Mouse (Mus musculus) right cerebral cortex, postnatal 25 days (tissue): ENCODE data around the gene Nceh1.
"Not testable (repeated sequence)": the region's sequence is repeated elsewhere in the genome, so short reads cannot be mapped to it uniquely, and the experiment has no call there.

ENCODE experiments used
- DNase-seq: peaks from one replicate; pipeline ENCODE4 v3.0.0; 2022

The Nceh1 gene

DNA sequence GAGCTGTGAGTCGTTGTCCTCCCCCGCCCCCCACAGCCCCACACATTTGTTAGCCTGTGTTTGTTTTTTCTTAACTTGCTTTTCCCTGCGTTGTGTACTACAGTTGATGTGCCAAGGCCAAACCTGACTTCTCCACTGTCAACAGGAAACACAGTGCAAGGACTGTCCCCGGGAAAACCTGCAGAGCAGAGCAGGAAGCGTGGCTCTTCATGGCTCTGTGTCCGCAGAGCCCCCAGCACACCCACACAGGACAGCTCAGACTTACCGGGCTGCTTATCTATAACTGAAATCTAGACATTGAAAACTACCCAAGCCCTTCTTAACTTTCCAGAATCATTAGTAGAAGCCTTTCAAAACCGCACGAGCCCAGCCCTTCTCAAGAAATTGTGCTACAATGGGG, 102.3 kb downstream of the Nceh1 start:
- DNase-seq: no peak

DNA sequence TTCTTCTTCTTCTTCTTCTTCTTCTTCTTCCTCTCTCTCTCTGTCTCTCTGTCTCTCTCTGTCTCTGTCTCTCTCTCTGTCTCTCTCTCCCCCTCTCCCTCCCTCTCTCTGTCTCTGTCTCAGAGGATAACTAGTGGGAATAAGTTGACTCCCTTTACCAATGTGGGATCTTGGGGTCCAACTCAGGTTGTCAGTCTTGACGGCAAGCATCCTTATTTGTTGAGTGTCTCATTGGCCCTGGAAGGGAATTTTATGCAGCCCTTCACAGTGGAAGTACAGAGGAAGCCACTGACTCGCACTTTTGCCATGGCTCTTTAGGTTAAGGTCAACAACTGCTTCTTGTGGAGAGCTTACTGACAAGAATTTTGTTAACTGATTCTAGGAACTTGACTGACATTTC, 105.5 kb downstream of the Nceh1 start:
- DNase-seq: no peak

DNA sequence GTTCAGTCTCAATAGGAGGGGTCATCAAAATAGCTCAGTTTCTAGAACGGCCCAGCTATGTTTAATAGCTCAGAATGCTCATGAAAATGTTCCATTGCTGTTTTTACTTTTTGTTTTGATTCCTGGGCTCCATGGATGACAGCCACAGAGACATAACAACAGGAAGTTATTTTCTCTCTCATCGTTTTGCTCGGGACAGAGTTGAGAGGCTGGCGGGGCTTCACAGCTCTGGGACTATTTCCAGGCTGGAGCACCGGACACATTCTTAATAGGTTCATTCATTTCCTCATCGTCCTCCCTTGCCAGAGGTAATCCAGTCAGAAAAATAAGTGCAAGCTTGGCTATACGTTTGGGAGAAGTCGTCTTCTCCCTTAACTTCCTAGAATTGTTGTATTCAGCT, 106.1 kb downstream of the Nceh1 start:
- DNase-seq: no peak

DNA sequence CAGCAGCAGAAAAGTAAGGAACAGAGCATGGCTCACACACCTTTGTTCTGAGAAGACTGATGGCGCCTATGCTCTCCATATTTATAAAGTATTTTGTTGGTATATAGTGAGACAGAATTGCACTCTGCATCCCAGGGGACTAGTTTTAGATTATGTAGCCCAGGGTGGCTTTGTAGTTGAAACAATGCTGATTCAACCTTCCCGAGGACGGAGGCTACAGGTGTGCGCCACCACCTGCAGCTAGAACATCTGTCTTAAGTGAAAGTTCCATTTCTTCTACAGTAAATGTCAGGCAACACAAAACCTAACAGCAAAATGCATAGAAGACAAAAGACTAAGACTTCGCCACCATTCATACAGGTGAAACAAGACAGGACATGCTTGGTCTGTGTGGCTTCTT, 107.5 kb downstream of the Nceh1 start:
- no peak for DNase-seq

DNA sequence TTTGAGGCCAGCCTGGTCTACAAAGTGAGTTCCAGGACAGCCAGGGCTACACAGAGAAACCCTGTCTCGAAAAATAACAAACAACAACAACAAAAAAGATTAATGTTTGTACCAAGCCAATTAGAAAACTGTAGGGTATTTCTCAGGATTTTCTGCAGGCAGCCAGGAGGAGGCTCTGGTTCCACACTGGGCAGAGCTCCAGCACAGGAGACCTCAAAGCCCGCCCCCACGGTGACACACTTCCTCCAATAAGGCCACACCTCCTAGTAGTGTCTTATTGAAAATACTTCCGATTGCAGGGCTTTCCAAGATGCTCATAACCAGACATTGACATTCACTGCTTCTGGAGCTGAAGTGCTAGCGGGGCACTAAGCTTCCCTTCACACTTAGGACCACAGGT, 108.2 kb downstream of the Nceh1 start:
- DNase-seq: not testable (repeated sequence)

DNA sequence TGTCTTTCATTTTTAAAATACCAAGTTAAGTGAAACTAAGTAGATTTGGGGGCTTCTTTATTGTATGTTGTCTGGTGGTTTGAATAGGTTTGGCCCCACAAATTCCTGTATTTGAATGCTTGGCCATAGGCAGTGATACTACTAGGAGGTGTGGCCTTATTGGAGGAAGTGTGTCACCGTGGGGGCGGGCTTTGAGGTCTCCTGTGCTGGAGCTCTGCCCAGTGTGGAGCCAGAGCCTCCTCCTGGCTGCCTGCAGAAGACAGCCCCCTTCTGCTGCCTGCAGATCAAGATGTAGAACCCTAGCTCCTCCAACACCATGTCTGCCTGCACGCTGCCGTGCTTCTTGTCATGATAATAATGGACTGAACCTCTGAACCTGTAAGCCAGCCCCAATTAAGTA, 108.6 kb downstream of the Nceh1 start:
- not testable (repeated sequence) for DNase-seq

DNA sequence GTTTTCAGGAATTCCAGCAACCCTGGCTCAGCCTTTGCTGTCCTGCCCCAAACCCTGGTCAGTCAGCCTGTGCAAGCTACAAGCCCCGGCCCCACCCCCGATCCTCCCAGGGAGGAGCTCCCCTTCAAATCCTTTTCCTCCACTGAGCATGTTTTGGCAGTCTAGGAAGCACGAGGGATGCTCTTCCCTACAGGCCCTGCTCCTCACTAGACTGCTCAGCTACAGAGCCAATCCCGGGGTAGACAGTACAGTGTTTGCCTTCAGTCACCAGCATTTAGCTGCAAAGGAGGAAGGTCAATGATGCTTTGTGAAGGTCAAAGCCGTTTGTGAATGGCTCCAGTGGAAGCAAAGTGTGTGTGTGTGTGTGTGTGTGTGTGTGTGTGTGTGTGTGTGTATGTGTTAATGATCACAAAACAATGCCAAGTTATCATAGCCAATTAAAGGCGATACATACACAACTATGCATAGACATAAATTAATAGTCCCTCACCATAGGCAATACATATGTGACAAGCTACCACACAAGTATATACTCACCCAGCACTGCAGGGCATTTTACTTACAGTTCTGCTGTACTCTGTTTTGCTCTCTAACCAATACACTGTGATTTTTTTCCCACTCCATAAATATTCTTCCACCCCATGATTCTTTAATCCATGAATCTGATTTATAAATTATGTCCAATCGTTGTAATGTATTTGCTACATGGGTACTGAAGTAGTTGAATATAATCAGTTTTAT, 111.0 kb downstream of the Nceh1 start:
- no peak for DNase-seq

DNA sequence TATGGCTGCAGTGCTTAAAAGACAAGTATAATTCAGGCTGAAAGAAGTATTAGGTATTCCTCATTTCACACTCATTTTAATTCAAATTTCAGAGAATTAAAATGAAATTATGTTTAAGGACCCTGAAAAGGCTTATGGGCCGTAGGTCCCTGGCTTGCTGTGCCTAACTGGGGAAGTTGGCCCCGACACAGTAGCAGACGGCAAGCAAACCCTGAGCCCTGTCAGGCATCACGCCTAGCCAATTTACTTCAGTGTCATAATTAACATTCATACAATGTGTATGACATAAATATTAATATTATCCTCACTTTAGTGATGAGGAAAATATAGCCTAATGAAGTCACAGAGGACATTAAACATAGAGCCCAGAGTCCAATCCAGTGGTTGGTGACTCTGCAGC, 117.7 kb downstream of the Nceh1 start:
- no peak for DNase-seq

DNA sequence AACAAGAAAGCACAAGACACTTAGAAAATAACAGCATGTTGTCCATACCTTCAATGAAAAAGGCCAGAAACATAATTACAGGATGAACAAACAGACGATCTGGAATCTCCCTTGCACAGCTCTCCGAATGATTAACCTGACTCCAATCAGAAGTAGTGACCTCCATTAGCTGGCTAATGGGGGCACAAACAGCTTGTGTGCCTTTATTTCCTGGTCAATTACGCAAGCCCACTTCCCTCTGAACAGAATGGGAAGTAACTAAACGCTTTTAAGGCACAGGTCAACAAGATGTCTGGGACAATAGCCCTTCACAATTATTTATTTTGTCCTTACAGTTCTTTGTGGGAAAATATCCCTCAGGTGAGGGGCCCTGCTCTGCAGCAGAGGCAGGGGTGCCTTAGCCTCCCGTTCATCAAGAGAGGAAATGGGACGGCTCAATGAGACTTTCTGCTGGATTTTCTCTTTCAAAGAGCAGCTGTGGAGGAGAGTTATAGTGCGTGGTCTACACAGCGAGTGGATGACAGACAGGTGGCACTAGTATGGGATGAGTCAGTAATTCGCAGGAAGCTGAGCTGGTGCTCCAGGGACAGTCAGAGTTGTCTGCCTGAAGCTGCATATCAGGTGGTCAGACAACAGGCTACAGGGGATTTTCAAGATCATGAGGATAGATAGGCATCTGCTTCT, 119.7 kb downstream of the Nceh1 start:
- no peak for DNase-seq

DNA sequence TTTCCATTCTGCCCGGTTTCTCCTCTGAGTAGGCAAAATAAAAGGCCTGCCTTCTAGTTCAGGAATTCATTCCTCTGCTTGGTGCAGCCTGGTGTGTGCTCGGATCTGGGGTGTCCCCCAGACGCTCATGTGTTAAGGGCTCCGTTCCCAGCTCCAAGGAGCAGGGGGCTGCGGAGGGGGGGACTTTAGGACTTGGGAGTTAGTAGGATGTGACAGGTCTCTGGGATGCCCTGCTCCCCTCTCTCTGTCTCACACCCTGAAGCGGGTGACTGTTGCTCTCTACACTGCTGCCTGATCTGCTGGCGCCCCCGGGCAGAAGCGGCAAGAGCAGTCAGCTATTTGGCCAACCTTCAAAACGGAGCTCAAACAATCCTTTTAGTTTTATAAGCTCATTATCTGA, 124.0 kb downstream of the Nceh1 start:
- DNase-seq: no peak

DNA sequence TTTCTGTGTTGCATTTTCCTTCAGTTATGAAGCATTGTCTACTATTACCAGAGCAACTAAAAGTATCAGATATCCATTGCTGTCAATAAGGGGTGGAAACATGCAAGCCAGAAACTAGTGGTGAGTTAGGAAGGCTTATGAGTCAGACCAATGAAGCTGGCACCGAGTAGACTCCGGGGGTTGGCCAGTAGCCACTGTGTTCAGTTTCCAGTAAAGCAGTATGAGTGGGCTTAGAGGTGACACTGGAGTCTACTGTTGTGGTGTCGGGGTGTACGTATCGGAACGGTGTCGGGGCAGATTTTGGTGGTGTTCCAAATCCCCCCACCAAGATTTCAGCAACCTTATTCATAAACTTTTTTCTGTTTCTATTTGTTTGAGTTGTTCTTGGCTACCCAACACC, 128.2 kb downstream of the Nceh1 start:
- no peak for DNase-seq

DNA sequence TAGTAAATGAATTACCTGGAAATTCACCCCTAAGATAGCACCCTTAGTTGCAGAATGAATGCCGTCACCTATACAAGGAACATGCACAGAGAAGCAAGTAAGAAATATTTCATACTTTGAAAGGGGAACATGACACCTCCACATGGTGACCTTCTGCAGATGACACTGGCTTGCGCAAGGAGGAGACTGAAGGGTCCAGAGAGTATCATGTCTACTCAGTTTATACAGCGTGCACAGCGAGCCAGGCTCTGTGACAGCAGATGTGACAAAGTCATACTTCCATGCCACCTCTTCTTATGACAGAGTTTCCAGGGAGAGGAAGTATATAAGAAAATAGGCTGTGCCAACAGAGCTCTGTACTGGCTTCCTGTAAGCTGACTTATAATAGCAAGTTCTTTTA, 128.7 kb downstream of the Nceh1 start:
- no peak for DNase-seq

DNA sequence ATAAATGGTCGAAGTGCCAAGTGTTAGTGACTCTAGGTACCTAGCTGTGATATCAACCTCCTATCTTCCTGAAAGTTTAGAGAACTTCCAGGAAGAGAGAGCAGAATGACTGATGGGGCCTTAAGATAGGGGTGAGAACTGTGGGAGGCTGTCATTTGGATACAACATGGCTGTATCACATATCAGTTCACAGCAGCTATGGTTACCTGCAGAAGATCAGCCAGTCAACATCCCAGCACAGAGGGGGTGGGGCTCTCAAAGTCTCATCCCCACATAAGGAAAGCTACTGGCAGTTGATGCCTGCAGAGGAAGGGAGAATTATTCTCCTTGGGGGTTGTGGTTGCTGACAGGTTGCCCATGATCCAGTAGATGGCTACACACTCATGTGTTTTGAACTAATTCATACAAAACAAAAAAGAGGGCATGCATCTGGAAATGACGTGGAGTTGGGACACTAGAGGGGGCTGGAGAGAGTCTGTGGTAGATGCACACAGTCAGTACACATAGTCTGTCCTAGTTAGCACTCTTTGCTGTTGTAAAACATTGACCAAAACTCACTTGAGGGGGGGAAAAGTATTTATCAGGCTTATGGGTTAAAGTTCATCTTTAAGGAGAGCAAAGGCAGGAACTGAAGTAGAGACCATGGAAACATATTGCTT, 131.9 kb downstream of the Nceh1 start:
- DNase-seq: no peak

DNA sequence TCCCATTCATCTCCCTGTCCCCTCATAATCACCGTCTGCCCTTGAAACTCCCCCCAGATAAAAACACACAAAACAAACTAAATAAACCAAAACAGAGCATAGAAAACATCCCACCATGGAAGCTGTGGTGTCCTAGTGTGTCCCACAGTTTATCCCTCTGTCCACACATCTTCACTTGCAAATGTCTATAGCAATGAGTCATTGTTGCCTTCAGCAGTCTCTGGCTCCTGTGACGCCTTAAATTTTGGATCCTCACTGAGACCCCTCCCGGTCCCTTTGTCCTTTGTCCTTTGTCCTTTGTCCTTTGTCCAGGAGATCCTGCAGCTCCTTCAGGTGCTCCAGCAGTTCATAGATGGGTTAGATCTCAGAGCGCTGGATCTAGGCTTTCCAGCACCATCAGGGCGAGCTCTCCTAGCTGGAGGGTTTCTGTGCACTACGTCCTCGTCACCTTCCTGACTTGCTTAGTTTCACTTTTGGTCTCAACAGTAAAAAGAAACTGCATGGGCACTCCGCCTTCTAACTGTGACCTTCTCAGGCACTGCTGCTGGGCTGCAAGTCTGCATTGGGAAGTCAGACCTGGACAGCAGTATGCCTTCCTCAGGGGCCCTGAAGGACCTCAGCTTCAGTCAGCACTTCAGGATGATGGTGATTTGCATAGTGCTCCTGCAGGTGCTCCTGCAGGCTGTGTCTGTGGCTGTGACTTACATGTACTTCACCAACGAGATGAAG, 134.0 kb downstream of the Nceh1 start, which contains the start of gene Tnfsf10:
Gene Tnfsf10, plus strand, starts transcription at position 470 of the 729 bp plus-strand sequence.
- no peak for DNase-seq

DNA sequence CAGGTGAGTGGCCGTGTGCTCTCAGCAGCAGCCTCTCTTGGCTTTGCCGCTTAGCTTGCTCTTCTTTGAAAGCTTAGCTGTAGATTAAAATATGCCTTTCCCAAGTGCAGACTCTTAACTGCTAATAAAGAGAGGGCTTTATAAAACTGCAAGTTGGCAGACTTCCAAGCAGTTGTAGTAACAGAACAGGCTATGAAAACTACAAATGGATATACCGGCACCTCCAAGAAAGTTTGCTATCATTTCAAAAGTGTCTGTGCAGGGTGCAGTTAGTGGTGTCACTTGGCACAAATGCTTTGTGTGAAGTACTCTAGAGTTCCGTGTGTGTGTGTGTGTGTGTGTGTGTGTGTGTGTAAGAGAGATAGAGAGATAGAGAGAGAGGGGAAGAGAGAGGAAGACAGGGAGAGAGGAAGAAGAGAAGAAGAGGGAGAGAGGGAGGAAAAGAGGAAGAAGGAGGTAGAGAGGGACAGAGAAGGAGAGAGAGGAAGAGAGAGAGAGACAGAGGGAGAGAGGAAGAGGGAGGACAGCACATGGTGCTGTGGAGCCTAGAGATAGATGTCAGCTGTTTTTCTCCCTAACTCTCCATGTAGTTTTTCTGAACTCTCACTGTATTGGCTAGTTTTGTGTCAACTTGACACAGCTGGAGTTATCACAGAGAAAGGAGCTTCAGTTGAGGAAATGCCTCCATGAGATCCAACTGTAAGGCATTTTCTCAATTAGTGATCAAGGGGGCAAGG, 134.7 kb downstream of the Nceh1 start:
- no peak for DNase-seq

DNA sequence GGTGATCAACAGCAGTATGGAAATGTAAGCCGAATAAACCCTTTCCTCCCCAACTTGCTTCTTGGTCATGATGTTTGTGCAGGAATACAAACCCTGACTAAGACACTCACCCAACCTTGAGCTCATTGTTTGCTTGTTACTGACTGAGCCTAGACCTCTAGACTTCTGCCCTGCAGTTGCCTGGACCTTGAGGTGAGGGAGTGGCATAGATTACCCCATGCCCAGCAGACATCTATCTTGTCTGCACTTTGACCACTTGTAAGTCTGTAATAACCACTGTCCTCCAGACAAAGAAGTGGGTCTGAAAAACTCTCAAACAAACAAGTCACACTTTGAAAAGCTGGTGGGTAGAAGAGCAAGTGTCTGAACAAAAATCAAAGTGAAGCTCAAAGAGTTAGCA, 136.9 kb downstream of the Nceh1 start:
- no peak for DNase-seq

DNA sequence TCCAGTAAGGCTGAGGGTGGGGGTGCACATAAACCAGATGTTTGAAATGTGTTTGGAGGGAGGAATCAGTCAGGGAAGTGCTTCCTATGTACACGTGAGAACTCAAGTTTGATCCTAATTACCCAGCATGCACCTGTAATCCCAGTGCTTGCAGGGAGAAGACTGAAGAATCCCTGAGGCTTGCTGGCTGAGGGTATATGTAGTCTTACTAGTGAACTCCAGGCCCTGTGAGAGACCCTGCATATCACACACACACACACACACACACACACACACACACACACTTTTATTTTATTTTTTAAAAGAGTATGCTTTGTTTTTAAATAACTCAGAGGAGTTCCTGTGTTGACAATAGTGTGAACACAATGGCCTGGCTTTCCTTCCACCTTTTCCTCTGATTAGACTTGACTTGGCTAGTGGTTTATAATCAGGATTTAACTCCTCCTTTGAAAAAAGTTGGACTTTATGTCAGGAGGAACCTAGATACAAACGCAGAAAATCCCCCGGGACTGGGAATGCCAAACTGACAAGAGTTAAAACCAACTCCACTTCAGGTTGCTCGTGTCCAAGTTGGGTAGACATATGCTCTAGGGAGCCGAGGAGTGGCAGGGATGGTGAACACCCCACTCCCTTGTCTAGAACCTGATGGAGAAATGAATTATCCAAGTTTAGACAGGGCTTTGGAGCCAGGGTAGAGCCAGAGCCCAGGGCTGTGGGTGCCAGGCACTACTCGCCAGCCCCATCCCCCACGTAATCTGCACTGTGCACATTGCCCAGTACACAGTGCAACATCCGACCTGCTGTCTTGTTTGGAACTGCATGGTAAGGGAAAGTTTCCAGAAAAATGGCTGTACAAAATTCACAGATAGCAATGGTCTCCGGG, 138.1 kb downstream of the Nceh1 start:
- DNase-seq: no peak

DNA sequence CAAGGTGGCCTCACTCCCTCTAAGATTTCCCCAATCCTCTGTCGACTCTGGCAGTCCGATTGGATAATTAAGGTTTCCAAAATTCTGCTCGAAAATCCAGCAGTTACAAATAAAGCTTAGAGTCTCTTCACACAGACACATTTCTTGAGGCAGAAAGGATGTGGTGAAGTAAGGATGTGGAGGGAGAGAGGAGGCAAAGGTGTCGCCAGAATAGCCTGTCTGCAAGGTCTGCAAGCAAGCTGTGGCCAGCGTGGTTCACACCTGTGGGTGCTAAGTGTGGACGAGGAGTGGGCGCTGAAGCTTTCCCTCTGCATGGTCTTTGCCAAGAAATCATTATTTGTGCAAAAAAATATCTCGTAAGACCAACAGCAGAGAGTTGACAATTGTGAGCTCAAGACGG, 139.8 kb downstream of the Nceh1 start:
- DNase-seq: no peak

DNA sequence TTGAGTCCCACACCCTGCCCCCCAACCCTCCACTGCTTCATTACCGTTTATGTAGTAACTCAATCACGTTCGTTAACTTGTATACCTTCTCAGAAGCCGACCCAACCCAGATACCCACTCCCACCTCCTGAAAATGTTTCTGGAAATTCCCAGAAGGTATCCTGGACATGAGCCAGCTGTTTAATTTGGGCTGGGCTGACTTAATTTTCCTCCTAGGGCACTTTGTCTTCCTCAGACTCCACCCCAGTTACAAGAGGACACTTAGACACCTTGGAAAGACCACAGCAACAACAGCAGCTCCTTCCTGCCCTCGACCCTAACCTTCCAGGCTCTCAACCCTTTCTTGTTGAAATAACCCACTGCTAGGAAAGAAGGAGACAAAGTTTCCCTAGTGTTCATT, 140.8 kb downstream of the Nceh1 start:
- DNase-seq: no peak

DNA sequence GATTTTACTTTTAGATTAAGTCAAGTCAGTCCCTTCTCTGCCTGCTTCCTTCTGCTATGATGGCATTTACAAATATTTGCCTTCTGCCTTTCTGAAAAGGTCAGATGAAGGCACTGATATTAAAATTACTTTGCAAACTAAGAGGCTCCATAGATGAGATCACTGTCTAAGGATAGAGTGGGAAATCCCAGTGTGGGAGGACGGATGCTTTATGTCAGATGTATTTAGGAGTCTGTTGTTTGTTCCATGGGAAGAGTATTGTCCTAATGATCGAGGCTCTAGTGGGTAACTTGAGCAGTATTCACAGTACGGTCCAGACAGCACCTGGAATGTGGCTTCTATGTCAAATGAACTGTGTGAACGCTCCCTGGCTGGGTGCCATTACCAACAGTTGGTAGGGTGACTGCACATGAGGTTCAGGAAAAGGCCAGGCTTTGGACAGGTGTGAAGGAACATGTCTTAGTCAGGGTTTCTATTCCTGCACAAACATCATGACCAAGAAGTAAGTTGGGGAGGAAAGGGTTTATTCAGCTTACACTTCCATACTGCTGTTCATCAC, 143.9 kb downstream of the Nceh1 start:
- no peak for DNase-seq

DNA sequence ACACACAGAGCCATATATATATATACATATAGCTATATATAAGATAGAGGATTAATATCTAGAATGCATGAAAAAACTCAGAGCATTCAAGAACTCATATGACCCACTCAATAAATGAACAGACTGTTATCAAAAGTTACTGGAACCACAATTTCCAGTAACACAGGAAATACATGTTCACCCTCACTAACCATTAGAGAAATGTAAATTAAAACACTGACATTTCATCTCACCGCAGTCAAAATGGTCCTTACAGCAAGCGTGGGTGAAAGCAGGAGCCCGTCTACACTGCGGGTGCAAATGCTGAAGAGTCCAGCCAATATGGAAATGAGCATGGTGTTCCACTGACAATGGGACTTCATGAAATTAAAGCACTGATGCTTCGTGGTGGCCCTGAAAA, 147.9 kb downstream of the Nceh1 start:
- no peak for DNase-seq
